Mouse (Mus musculus): Measurements from ENCODE around the gene Miip. TPM values are rescaled to one million over a fixed set of nuclear protein-coding genes. Genes with fewer than 3 reads are reported as not detected.

Miip gene
- 1 to 10 TPM; 4.4 to 5.1 TPM for total RNA-seq (2021)
- long read RNA-seq, experiment 1, partial matches to known transcripts = 1 of 9 reads
- long read RNA-seq, experiment 1, other reads (novel, unspliced or antisense) = 3 of 9 reads
- long read RNA-seq, experiment 2, transcript Miip-201 (10 exons, 1,813 nt) = major isoform, 6 of 11 reads
- long read RNA-seq, experiment 2, partial matches to known transcripts = 0 of 11 reads
- long read RNA-seq, experiment 2, other reads (novel, unspliced or antisense) = 5 of 11 reads

GRCm38 (mm10) chr4:147868450-147869031 lies at the start of gene Miip, which contains the start of gene Fv1:
Gene Miip, minus strand, starts transcription at chr4:147868816.
Gene Fv1, plus strand, starts transcription at chr4:147868979.
- intact Hi-C loops (cut with DNase I; ENCODE audit: low total_unique reads) = no loop called here
- peak; percentile 94 for DNase-seq

GRCm38 (mm10) chr4:147909486-147909885 lies 40.9 kb upstream of the Miip start:
- no peak for DNase-seq
- intact Hi-C loops (cut with DNase I; ENCODE audit: low total_unique reads) = no loop called here

- no peak for DNase-seq
- intact Hi-C loops (cut with DNase I; ENCODE audit: low total_unique reads) = no loop called here
Observed at GRCm38 (mm10) chr4:147906230-147906629, 37.6 kb upstream of the Miip start.

GRCm38 (mm10) chr4:147905090-147905659 lies 36.6 kb upstream of the Miip start:
- no peak for DNase-seq
- intact Hi-C loops (cut with DNase I; ENCODE audit: low total_unique reads) = no loop called here

GRCm38 (mm10) chr4:147904313-147905089 lies 35.9 kb upstream of the Miip start, which contains the start of gene Mfn2:
Gene Mfn2, minus strand, starts transcription at chr4:147904704.
- intact Hi-C loops (cut with DNase I; ENCODE audit: low total_unique reads) = no loop called here
- peak; percentile 88 for DNase-seq

GRCm38 (mm10) chr4:147903601-147904000 lies 35.0 kb upstream of the Miip start:
- no peak for DNase-seq

GRCm38 (mm10) chr4:147902906-147903500 lies 34.4 kb upstream of the Miip start:
- no peak for DNase-seq
- intact Hi-C loops (cut with DNase I; ENCODE audit: low total_unique reads) = no loop called here

More at GRCm38 (mm10) chr4:147903601-147904000, 35.0 kb upstream of the Miip start:
- intact Hi-C loops (cut with DNase I; ENCODE audit: low total_unique reads) = no loop called here

- no peak for DNase-seq
- intact Hi-C loops (cut with DNase I; ENCODE audit: low total_unique reads) = no loop called here
Observed at GRCm38 (mm10) chr4:147900452-147900851, 31.8 kb upstream of the Miip start.

- peak; percentile 23 for DNase-seq
- intact Hi-C loops (cut with DNase I; ENCODE audit: low total_unique reads) = no loop called here
Observed at GRCm38 (mm10) chr4:147897348-147897747, 28.7 kb upstream of the Miip start.

- DNase-seq = no peak
- intact Hi-C loops (cut with DNase I; ENCODE audit: low total_unique reads) = no loop called here
Observed at GRCm38 (mm10) chr4:147896411-147896810, 27.8 kb upstream of the Miip start.

- DNase-seq = no peak
- intact Hi-C loops (cut with DNase I; ENCODE audit: low total_unique reads) = no loop called here
Observed at GRCm38 (mm10) chr4:147895815-147896330, 27.3 kb upstream of the Miip start.

- no peak for DNase-seq
- intact Hi-C loops (cut with DNase I; ENCODE audit: low total_unique reads) = no loop called here
Observed at GRCm38 (mm10) chr4:147890341-147890740, 21.7 kb upstream of the Miip start.

- intact Hi-C loops (cut with DNase I; ENCODE audit: low total_unique reads) = no loop called here
- no peak for DNase-seq
Observed at GRCm38 (mm10) chr4:147888237-147888636, 19.6 kb upstream of the Miip start.

GRCm38 (mm10) chr4:147887277-147887676 lies 18.7 kb upstream of the Miip start:
- DNase-seq = no peak
- intact Hi-C loops (cut with DNase I; ENCODE audit: low total_unique reads) = no loop called here

GRCm38 (mm10) chr4:147886158-147886557 lies 17.5 kb upstream of the Miip start:
- intact Hi-C loops (cut with DNase I; ENCODE audit: low total_unique reads) = no loop called here

GRCm38 (mm10) chr4:147884138-147884537 lies 15.5 kb upstream of the Miip start:
- no peak for DNase-seq
- intact Hi-C loops (cut with DNase I; ENCODE audit: low total_unique reads) = no loop called here

More at GRCm38 (mm10) chr4:147886158-147886557, 17.5 kb upstream of the Miip start:
- DNase-seq = no peak

- intact Hi-C loops (cut with DNase I; ENCODE audit: low total_unique reads) = no loop called here
- no peak for DNase-seq
Observed at GRCm38 (mm10) chr4:147883041-147883440, 14.4 kb upstream of the Miip start.

- no peak for DNase-seq
- intact Hi-C loops (cut with DNase I; ENCODE audit: low total_unique reads) = no loop called here
Observed at GRCm38 (mm10) chr4:147881792-147882191, 13.2 kb upstream of the Miip start.

- DNase-seq = no peak
- intact Hi-C loops (cut with DNase I; ENCODE audit: low total_unique reads) = no loop called here
Observed at GRCm38 (mm10) chr4:147879865-147880264, 11.2 kb upstream of the Miip start.

- intact Hi-C loops (cut with DNase I; ENCODE audit: low total_unique reads) = no loop called here
- DNase-seq = no peak
Observed at GRCm38 (mm10) chr4:147879456-147879855, 10.8 kb upstream of the Miip start.
